Mouse (Mus musculus) bone marrow, adult 2 months (tissue): Measurements from ENCODE around the gene Capn15. TPM values are rescaled to one million over a fixed set of nuclear protein-coding genes. Genes with fewer than 3 reads are reported as not detected.

Experiments used
- H3K27ac ChIP-seq: fragments of 200-500 bp; 2 replicates; pipeline ENCODE4 v1.5.1; 2012; ENCODE audit warnings: low read depth, mild to moderate bottlenecking, control low read depth, inconsistent platforms, low read length; ENCODE audit not compliant: control insufficient read depth, poor library complexity, insufficient read depth
- H3K4me1 ChIP-seq: fragments of 200-500 bp; 2 replicates; pipeline ENCODE4 v1.6.1; 2011; ENCODE audit warnings: low read length; ENCODE audit not compliant: control insufficient read depth, insufficient read depth
- H3K4me3 ChIP-seq: fragments of 200-500 bp; replicated peaks from 2 replicates; pipeline ENCODE3; 2011; ENCODE audit warnings: mild to moderate bottlenecking, low read depth, low read length, control low read depth; ENCODE audit not compliant: control insufficient read depth
- CTCF ChIP-seq: fragments of 200-500 bp; IDR thresholded peaks from 2 replicates; pipeline ENCODE4 v1.5.1; 2011; ENCODE audit warnings: low read length, control low read depth; ENCODE audit not compliant: control insufficient read depth, insufficient read depth
- POLR2A ChIP-seq: fragments of 200-500 bp; IDR thresholded peaks from 2 replicates; pipeline ENCODE4 v1.6.1; 2011; ENCODE audit warnings: low read depth, mild to moderate bottlenecking, control low read depth, low read length, borderline replicate concordance; ENCODE audit not compliant: control insufficient read depth
- WGBS: fragments of 180-500 bp; shearing (Covaris S2); methylation state at CpG from one replicate; pipeline ENCODE4 v1.1.7; 2018; 5-methylcytosine and 5-hydroxymethylcytosine counted together
- polyA plus RNA-seq: library from polyadenylated mRNA; stranded (reverse); fragments of >200 nt; gene quantifications from 2 replicates; pipeline ENCODE4 v1.2.4, GENCODE M21; 2011; ENCODE audit warnings: low replicate concordance; ENCODE audit not compliant: missing spikeins, insufficient read depth, insufficient read length

The Capn15 gene
- polyA plus RNA-seq, 1 experiment = 18.2 TPM

- H3K4me1 ChIP-seq = no peaks in the 10 kb centered on the region; the same call in 1 of the 2 replicates
- TF ChIP-seq CTCF = no peak
- no peak for TF ChIP-seq POLR2A
- 47% methylated on average over 3 of the region's 3 CpGs for WGBS
- H3K27ac ChIP-seq = no peak overlapping the region
- H3K4me3 ChIP-seq = no peak overlapping the region
Measured at GRCm38 (mm10) chr17:25955736-25956135, 29.9 kb downstream of the Capn15 start.

- no peak overlapping the region for H3K4me3 ChIP-seq
- 66% methylated on average over 2 of the region's 2 CpGs for WGBS
Measured at GRCm38 (mm10) chr17:25954671-25955070, 30.9 kb downstream of the Capn15 start.

GRCm38 (mm10) chr17:25953161-25953560 is 32.4 kb downstream of the Capn15 start:
- WGBS = 83% methylated on average over 5 of the region's 5 CpGs
- TF ChIP-seq CTCF (no peak), POLR2A (no peak)
- no peak overlapping the region for H3K27ac ChIP-seq
- no peaks in the 10 kb centered on the region for H3K4me1 ChIP-seq
- no peak overlapping the region for H3K4me3 ChIP-seq

More at GRCm38 (mm10) chr17:25954671-25955070, 30.9 kb downstream of the Capn15 start:
- no peak for TF ChIP-seq CTCF
- TF ChIP-seq POLR2A = no peak
- H3K4me1 ChIP-seq = no peaks in the 10 kb centered on the region
- H3K27ac ChIP-seq = no peak overlapping the region

GRCm38 (mm10) chr17:25951803-25952623 is 33.6 kb downstream of the Capn15 start, which contains the start of gene A930017K11Rik:
A930017K11Rik (minus strand) TSS chr17:25952565.
- whole genome bisulfite sequencing = 5% methylated on average over 58 of the region's 58 CpGs
- H3K4me3 ChIP-seq = no peak within 1 kb of the TSS
- H3K27ac ChIP-seq = no peak within 1 kb of the TSS; the same call in 1 of the 2 replicates
- TF ChIP-seq POLR2A (no peak), CTCF (no peak)
- no peaks in the 10 kb centered on the region for H3K4me1 ChIP-seq

GRCm38 (mm10) chr17:25951225-25951802 is 34.3 kb downstream of the Capn15 start:
- 1% methylated on average over 33 of the region's 33 CpGs for WGBS
- no peak for TF ChIP-seq POLR2A
- no peak for TF ChIP-seq CTCF
- no peaks in the 10 kb centered on the region for H3K4me1 ChIP-seq

GRCm38 (mm10) chr17:25950706-25951105 is 34.9 kb downstream of the Capn15 start:
- H3K27ac ChIP-seq = no peak overlapping the region
- WGBS = 0% methylated on average over 3 of the region's 3 CpGs
- H3K4me3 ChIP-seq = no peak overlapping the region
- TF ChIP-seq CTCF (no peak), POLR2A (no peak)
- H3K4me1 ChIP-seq = 0 out of 2 replicates have a peak, but pooled peaks cover 1% of the 10 kb centered on the region

More at GRCm38 (mm10) chr17:25951225-25951802, 34.3 kb downstream of the Capn15 start:
- no peak overlapping the region for H3K4me3 ChIP-seq
- no peak overlapping the region; the same call in 1 of the 2 replicates for H3K27ac ChIP-seq

- H3K4me3 ChIP-seq = no peak overlapping the region
- TF ChIP-seq POLR2A (no peak), CTCF (no peak)
- 75% methylated on average over 5 of the region's 5 CpGs for WGBS
Measured at GRCm38 (mm10) chr17:25949981-25950380, 35.6 kb downstream of the Capn15 start.

GRCm38 (mm10) chr17:25948051-25948450 is 37.5 kb downstream of the Capn15 start:
- 81% methylated on average over 8 of the region's 8 CpGs for WGBS
- TF ChIP-seq CTCF (no peak), POLR2A (no peak)
- Histone ChIP-seq H3K27ac (no peak overlapping the region), H3K4me3 (no peak overlapping the region), H3K4me1 (peaks cover 1% of the 10 kb centered on the region; the same call in 1 of the 2 replicates)

More at GRCm38 (mm10) chr17:25949981-25950380, 35.6 kb downstream of the Capn15 start:
- 0 out of 2 replicates have a peak, but pooled peaks cover 1% of the 10 kb centered on the region for H3K4me1 ChIP-seq
- no peak overlapping the region for H3K27ac ChIP-seq
